Mouse (Mus musculus) lung, postnatal 14 days (tissue): Measurements from ENCODE around the gene Map4k4.

Source experiments
- DNase-seq: peaks from one replicate; pipeline ENCODE4 v3.0.0; 2021

The Map4k4 gene

GRCm38 (mm10) chr1:40053071-40053470, 152.4 kb downstream of the Map4k4 start:
- DNase-seq, result no peak

- DNase-seq, result no peak
Observed at GRCm38 (mm10) chr1:40055051-40055450, 154.3 kb downstream of the Map4k4 start.

GRCm38 (mm10) chr1:40055963-40056362, 155.2 kb downstream of the Map4k4 start:
- no peak for DNase-seq

GRCm38 (mm10) chr1:40057351-40057750, 156.6 kb downstream of the Map4k4 start:
- no peak for DNase-seq

GRCm38 (mm10) chr1:40058013-40058412, 157.3 kb downstream of the Map4k4 start:
- DNase-seq, result no peak

- peak; percentile 22 for DNase-seq
Observed at GRCm38 (mm10) chr1:40059122-40059774, 158.5 kb downstream of the Map4k4 start.

GRCm38 (mm10) chr1:40061359-40061758, 160.6 kb downstream of the Map4k4 start:
- no peak for DNase-seq

- DNase-seq, result no peak
Observed at GRCm38 (mm10) chr1:40063409-40063808, 162.7 kb downstream of the Map4k4 start.

GRCm38 (mm10) chr1:40064508-40064907, 163.8 kb downstream of the Map4k4 start:
- no peak for DNase-seq

- DNase-seq, result no peak
Observed at GRCm38 (mm10) chr1:40072558-40072957, 171.8 kb downstream of the Map4k4 start.

- DNase-seq, result no peak
Observed at GRCm38 (mm10) chr1:40073779-40074178, 173.1 kb downstream of the Map4k4 start, which contains the start of gene Il1r2. TSS of gene Il1r2 (plus strand) at chr1:40074079.
